ENCODE assay signal across 19 mouse cellular contexts in the genomic region with DNA sequence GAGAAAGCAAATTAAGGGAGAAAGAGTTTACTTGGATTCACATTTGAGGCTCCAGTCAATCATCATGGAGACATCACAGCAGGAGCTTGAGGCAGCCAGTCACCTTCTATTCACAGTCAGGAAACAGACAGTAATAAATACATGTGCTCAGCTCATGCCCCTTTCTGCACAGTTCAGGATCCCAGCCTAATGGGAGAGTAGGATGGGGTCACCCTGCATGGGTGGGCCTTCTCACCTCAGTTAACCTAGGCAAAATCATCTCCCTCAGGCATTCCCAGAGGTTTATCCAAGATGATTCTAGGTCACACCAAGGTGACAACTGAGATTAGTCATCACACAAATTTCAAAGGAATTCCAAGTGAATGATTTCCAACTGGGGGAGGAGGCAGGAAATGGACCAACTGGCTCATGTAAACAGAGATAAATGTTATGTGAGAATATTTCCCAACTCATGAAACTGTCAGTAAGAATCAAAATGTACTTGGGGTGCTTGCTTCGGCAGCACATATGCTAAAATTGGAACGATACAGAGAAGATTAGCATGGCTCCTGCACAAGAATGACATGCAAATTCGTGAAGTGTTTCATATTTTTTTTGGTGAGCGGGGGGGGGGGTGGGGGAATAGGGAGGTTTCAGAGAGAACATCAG.
DNase-seq lines count a peak whose midpoint lies in the region; ATAC-seq lines count a peak whose summit lies in the region.
"Had no signal": no experiment of that assay in that cellular context is flagged by ENCODE, and none has a peak within 500 bp of the region (broad histone marks: within the 10 kb centered on the region; RNA-seq: fewer than 3 reads in every experiment).

No protein-coding gene starts in this region.

- ATAC-seq in lung, embryonic 16.5 days (ENCODE audit: low read depth) = peak; percentile 70
- no peak for ATAC-seq in midbrain, embryonic 14.5 days (ENCODE audit: low FRiP score, low TSS enrichment)
- ATAC-seq: hindbrain, embryonic 16.5 days; intestine, embryonic 16.5 days; midbrain, embryonic 15.5 days had no signal

- no peak overlapping the region for H3K27ac ChIP-seq in heart, embryonic 10.5 days
- no peak overlapping the region for H3K27ac ChIP-seq in lung, embryonic 16.5 days (ENCODE audit: low read length)
- H3K27ac ChIP-seq in midbrain, embryonic 14.5 days (replicated peaks; ENCODE audit: low read depth, low read length) = no peak overlapping the region
- H3K27ac ChIP-seq: gastrocnemius, adult 2 months; liver, embryonic 14.5 days; midbrain, embryonic 15.5 days; neural tube, embryonic 15.5 days had no signal

- H3K4me3 ChIP-seq in heart, embryonic 10.5 days = no peak overlapping the region
- no peak overlapping the region for H3K4me3 ChIP-seq in lung, embryonic 16.5 days (ENCODE audit: low read length)
- H3K4me3 ChIP-seq in midbrain, embryonic 14.5 days (replicated peaks; ENCODE audit: low read depth, low read length) = no peak overlapping the region
- H3K4me3 ChIP-seq: gastrocnemius, adult 2 months; midbrain, embryonic 15.5 days; neural tube, embryonic 15.5 days had no signal

- H3K9ac ChIP-seq in lung, embryonic 16.5 days (ENCODE audit: low read length) = no peak overlapping the region
- H3K9ac ChIP-seq in midbrain, embryonic 14.5 days (replicated peaks; ENCODE audit: low read length) = no peak overlapping the region
- H3K9ac ChIP-seq: liver, embryonic 14.5 days; midbrain, embryonic 15.5 days; neural tube, embryonic 15.5 days had no signal

- intact Hi-C loops in heart, postnatal 10 days (cut with DNase I) = no loop called here

- WGBS in heart, embryonic 10.5 days = 67% methylated on average over 4 of the region's 4 CpGs
- 35% methylated on average over 4 of the region's 4 CpGs for WGBS in lung, embryonic 16.5 days
- WGBS in midbrain, embryonic 14.5 days = 84% methylated on average over 4 of the region's 4 CpGs

- H3K4me2 ChIP-seq in lung, embryonic 16.5 days (ENCODE audit: low read depth, low read length) = no peak overlapping the region
- H3K4me2 ChIP-seq in midbrain, embryonic 14.5 days (ENCODE audit: low read length) = no peak overlapping the region
- H3K4me2 ChIP-seq: midbrain, embryonic 15.5 days; neural tube, embryonic 15.5 days had no signal

- H3K4me1 ChIP-seq in heart, embryonic 10.5 days = no peaks in the 10 kb centered on the region
- peaks cover 3% of the 10 kb centered on the region; the same call in 1 of the 2 replicates for H3K4me1 ChIP-seq in lung, embryonic 16.5 days (replicated peaks; ENCODE audit: control insufficient read depth, insufficient read depth, low read length)
- no peaks in the 10 kb centered on the region for H3K4me1 ChIP-seq in midbrain, embryonic 14.5 days (ENCODE audit: control insufficient read depth, insufficient read depth, low read length)
- H3K4me1 ChIP-seq: midbrain, embryonic 15.5 days; neural tube, embryonic 15.5 days had no signal

- no peaks in the 10 kb centered on the region for H3K27me3 ChIP-seq in heart, embryonic 10.5 days (ENCODE audit: insufficient read depth, poor library complexity, severe bottlenecking)
- H3K27me3 ChIP-seq in lung, embryonic 16.5 days (ENCODE audit: control insufficient read depth, insufficient read depth, low read depth, low read length) = no peaks in the 10 kb centered on the region
- H3K27me3 ChIP-seq in midbrain, embryonic 14.5 days (ENCODE audit: control insufficient read depth, insufficient read depth, low read length) = no peaks in the 10 kb centered on the region
- H3K27me3 ChIP-seq: midbrain, embryonic 15.5 days; neural tube, embryonic 15.5 days had no signal

- H3K36me3 ChIP-seq in heart, embryonic 10.5 days = no peaks in the 10 kb centered on the region
- no peaks in the 10 kb centered on the region for H3K36me3 ChIP-seq in lung, embryonic 16.5 days (ENCODE audit: control insufficient read depth, insufficient read depth, low read length)
- H3K36me3 ChIP-seq in midbrain, embryonic 14.5 days (ENCODE audit: control insufficient read depth, insufficient read depth, low read length) = no peaks in the 10 kb centered on the region
- H3K36me3 ChIP-seq: midbrain, embryonic 15.5 days; neural tube, embryonic 15.5 days had no signal

- H3K9me3 ChIP-seq in heart, embryonic 10.5 days = no peaks in the 10 kb centered on the region
- H3K9me3 ChIP-seq in lung, embryonic 16.5 days (ENCODE audit: control insufficient read depth, low read length) = no peaks in the 10 kb centered on the region
- peaks cover 2% of the 10 kb centered on the region; the same call in 1 of the 2 replicates for H3K9me3 ChIP-seq in midbrain, embryonic 14.5 days (ENCODE audit: control insufficient read depth, low read length)
- H3K9me3 ChIP-seq: midbrain, embryonic 15.5 days; neural tube, embryonic 15.5 days had no signal

- DNase-seq in heart, postnatal 10 days = peak; percentile 3 to 4
- no peak for DNase-seq in heart, embryonic 10.5 days (ENCODE audit: low spot score)
- DNase-seq in urinary bladder, postnatal 14 days (ENCODE audit: low spot score) = peak; percentile 3
- no peak for DNase-seq in urinary bladder, adult 18-20 months (ENCODE audit: low spot score in 2 of 2)
- DNase-seq in cerebellum, adult 18-20 months = no peak
- DNase-seq in midbrain, embryonic 14.5 days = no peak
- DNase-seq in cerebellum, adult 9-11 months = no peak
- DNase-seq: adrenal gland, postnatal 14 days; B cell, adult 2 months; cerebellum, adult 2 months; gastrocnemius, adult 2 months; heart, postnatal 4 days; thymus, adult 2 months had no signal

Comparison
In these comparisons a context has a peak if more than half of its experiments do, and no peak if none do; other contexts are left out.
1. DNase-seq: peak in heart, postnatal 10 days (2 of 2) and urinary bladder, postnatal 14 days (single experiment); none in heart, embryonic 10.5 days (single experiment), urinary bladder, adult 18-20 months (0 of 2), cerebellum, adult 18-20 months (0 of 2), midbrain, embryonic 14.5 days (single experiment) and cerebellum, adult 9-11 months (single experiment).